Mouse (Mus musculus) CD4-positive helper T cell, adult 2 months (primary cell): ENCODE data around the gene Ndc1.

ENCODE experiments used
- DNase-seq: peaks from one replicate; pipeline ENCODE4 v3.0.0-alpha.2; 2012; ENCODE audit warnings: low read depth, missing footprints, low spot score

Ndc1 gene

DNA sequence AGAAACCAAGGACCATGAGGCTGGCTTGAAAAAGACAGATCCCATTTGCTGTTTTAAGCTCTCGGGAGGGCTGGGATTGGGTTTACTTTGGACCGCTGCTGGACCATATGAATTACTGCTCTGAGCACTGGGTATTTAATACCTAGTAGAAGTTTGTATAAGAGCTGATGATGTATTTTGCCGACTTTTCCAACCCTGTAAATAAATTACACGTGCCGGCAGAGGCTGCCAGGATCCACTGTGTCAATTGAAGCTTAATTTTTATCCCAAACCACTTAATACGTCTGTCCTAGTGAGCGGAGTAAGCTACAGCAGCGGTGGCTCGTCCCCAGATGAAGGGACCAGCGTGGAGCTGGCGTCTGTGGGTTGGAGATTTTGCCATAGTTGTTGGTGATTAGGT is 74.7 kb downstream of the Ndc1 start:
- DNase-seq: no peak

DNA sequence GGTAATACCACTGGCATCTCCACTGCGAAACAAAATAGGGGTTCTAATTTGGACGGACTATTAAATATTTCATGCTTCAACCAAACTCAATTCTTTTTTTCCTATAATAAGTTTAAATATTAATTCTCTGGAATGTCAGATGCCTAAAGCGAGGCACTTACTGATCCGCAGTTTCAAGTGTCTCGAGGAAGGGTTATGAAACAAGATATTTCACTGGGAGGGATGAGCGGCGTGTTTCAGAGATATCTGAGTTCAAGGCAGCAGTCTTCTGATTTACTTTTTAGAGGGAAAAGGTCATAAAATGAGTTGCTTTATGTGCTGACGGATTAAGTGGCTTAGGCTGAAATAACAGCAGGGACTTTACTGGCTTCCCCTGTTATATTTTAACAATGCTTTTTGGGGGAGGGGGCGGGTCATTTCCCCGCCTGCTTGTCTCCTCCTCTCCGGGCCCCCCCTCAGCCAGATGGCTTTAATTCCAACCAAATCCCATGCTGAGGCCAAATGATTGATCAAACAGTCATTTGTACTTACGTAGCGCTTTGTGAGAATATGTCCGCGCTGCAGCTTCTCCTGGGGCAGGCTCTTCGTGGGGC is 75.4 kb downstream of the Ndc1 start:
- no peak for DNase-seq

DNA sequence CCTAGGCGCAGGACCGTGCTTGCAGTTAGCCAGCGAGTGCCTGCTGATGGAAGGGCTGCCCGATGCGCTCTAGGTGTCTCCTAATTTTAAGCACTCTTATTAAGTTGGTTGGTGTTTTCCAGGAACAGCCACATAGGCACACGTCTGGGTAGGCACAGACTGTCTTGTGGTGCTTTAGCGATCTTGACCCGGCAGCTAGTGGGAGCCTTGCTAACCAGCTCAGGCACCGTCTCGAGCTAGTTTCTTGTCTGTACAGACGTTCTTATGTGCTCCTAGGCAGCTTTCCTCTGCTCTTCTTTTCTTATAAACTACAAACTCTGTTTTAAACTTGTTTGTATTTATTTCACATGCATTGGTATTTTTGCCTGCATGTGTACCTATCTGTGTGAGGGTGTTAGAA is 76.0 kb downstream of the Ndc1 start:
- DNase-seq: no peak

DNA sequence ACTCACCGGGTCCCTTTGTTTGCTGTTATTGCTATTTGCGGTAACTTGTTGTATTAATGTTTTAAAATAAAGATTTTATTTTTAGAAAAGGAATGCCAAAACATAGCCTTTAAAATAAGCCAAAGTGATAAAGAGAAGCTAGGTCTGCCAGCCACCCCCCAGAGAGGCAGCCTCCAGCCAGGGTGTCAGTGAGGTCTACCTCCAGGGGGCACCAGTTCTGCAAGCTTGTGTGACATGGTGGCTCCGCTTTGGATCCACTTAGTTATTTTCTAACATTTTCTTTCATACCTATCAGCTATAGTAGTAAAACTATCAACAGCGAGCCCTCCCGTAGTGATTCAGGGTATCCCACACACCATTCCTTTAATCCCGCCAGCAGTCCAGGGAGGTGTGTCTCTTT is 80.9 kb downstream of the Ndc1 start:
- DNase-seq: no peak

DNA sequence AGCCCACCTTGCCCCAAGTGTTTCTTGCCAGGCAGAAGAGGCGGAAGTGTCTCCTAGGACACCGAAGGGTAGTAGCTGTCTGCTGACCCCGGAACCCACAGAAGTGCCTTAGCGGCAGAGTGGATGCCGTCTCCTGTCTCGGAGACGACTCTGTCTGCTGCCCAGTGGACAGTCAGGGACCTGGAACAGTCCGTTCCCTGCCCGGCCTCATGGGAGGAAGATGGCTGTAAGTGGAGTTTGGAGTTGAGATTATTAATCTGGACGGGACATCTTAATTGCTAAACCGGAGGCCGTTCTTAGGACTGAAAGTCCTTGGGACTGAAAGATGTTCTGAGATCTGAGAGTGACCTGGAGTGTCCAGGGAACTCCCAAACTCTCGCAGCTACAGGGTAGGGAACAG is 81.9 kb downstream of the Ndc1 start:
- DNase-seq: no peak

DNA sequence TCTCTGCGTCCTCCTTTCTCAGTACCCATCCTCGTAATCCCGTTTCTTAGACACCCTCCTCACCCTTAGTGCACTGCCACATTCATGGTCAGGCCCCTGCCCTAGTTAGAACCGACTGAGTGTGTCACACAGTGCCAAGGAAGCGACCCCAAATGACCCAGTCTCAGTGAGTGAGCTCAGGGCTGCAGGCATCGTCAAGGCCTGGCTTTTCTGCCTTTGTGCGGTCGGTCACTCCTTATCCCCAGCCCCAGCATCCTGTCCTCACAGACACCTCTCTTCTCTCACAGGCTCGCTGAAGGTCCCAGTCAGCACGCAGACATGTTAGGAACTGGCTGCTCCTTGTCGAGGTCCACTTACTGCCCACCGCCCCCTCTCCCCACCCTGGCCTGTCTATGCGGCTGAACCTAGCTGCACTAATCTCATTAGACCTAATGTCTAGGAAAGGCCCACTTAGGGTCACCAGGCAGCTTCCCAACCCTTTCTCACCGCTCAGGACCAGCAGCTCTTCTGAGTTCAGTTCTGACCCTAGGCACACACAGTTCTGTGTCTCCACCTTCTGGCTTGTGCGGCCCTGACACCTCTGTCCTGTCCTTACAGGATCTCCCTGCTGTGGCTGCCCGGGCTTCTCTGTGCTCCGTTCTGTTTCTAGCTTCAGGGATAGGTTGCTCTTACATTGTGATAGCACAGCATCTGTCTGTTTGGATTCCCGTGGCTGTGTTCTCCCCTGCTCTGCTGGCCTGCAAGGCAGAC is 84.9 kb downstream of the Ndc1 start:
- DNase-seq: no peak

DNA sequence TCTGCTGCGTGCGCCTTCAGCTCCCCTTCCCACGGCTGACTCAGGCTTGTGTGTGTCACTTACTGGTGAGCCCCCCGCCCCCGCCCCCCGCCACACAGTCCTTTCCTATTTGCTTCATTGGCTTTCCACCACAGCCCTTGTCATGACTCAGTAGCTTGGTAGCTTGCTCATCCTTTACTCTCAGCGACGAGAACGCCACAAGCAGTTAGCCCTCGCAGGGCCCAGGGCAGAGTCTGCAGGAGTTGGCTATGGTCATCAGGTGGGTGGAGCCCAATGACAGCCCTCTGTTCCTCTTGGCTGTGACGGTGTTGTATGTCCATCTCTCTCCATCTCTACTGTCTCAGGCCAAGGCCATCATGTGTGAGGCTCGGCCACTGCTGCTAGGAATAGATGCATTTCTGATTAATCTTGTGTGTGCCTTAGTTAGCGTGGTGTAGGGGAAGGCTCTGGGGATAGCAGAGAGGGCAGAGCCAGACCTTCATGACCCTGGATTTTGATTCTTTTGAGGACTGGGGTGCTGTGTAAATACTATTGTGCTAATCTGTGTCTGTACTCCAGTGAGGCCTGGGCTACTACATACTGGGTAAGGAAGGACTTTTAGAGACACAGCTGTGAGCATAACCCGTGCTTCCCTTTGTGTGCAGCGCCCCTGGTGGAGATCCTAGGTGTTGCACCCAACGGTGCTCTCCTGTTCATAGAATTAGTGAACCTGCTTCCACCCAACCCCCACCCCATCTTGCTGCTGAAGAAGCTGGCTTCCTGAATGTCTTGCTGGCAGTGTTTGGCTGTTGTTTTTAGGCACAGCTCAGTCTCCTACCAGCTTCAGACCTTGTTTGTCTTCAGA is 85.8 kb downstream of the Ndc1 start:
- peak; percentile 64 for DNase-seq

DNA sequence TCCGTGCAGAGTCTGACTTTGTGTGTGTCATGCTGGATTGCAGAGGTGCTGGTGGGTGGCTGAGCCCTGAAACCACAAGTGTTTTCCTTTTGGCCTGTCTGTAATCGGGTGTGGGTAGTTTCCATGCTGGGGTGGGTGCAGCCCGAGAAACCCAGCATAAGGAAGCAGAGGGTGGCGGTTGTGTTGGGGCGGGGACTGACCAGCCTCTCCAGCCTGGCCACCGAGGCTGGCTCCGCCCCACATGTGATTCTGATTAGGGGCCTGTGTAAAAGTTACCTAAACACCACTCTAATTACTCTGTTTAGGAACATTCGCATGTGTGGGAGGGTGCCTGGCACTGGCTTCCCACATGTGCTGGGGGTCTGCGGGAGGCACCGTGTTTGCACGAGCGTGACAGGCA is 90.0 kb downstream of the Ndc1 start:
- no peak for DNase-seq

DNA sequence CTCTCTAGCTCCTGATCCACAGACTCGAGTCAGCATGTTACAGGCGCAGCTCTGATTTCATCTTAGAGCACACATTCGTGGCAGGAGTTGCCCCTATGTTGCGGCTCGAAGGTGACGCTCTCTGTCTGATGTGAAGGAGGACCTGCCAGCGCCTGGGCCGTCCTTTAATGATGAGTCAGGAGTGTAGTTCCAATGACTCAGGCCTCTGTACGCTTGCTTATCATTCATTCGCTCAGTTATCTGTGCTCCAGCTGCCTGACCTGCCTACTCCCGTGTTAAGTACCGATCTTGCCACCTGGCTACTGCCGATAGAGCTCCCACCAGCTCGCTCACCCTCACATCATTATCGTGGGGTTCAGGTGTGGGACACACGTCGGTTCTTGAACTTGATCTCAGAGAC is 91.3 kb downstream of the Ndc1 start:
- no peak for DNase-seq

DNA sequence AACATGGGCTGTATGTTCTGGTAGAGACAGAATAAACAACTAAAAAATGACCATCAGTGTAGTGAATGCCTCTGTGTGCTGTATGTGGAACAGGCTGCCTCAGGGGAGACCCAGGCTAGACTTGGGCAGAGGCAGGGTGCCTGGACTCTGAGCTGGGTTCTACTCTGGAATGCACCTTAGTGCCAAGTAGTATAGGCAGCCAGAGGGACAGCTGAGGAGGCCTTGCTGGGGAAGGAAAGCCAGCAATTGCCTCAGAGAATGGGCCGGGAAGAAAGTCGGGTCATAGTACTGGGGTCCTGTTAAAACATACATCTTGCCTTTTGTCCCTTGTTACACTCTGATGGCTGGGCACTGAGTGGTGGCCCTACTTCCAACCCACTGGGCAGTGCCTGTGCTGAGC is 91.9 kb downstream of the Ndc1 start:
- DNase-seq: no peak

DNA sequence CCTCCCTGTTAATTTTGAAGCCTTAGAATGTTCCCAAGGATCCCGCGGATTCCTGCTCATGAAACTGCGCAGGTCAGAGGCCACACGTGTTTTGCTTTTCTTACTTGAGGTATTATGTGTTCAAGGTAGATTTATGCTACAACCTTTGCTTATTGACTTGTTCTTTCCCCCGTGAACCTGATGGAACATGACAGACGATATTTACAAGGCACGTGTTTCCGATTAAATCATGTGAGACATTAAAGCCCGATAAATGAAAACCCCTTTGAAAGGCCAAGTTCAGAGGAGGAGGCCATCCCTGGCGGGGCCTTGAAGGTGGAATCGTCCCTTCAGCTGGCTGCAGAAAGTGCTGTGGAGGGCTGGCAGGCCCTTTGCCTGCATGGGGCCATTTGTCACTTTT is 92.9 kb downstream of the Ndc1 start:
- no peak for DNase-seq
